In the genomic region with DNA sequence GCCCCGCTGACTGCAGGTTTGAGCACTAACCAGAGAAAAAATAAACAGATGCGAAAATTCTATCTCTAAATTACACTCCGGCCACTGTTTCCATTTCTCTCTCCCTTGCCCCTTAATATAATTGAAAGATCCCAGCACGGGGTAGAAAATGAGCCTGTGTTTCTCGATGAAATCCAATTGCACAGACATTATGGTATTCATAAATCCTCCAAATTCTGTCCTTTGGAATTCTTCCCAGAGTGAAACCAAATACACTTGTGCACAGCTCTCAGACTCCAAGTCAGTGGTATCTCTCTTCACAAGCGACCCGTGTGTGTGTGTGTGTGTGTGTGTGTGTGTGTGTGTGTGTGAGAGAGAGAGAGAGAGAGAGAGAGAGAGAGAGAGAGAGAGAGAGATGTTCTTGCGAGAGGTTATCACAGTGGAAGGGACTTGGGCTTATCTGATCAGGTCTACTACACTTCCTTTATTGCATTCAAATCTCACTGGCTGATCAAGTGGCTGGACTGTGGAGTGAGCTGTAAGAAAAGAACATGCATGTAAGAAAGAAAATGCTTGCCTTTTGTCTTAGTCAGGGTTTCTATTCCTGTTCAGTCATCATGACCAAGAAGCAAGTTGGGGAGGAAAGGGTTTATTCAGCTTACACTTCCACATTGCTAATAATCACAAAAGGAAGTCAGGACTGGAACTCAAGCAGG, we compare ENCODE assay signal across 14 mouse cellular contexts.
DNase-seq lines count a peak whose midpoint lies in the region; ATAC-seq and TF ChIP-seq lines count a peak whose summit lies in the region.
"Had no signal": no experiment of that assay in that cellular context is flagged by ENCODE, and none has a peak within 500 bp of the region (broad histone marks: within the 10 kb centered on the region; RNA-seq: fewer than 3 reads in every experiment).

No protein-coding gene starts in this region.

- WGBS in embryonic facial prominence, embryonic 12.5 days, result 31% methylated on average over 8 of the region's 8 CpGs
- 74% methylated on average over 8 of the region's 8 CpGs for WGBS in embryonic facial prominence, embryonic 10.5 days
- 32% methylated on average over 8 of the region's 8 CpGs for WGBS in lung, embryonic 14.5 days
- 57% methylated on average over 8 of the region's 8 CpGs for WGBS in lung, adult 2 months
- WGBS in embryonic facial prominence, embryonic 14.5 days, result 26% methylated on average over 8 of the region's 8 CpGs

- peak overlapping the region; percentile 74 for H3K27ac ChIP-seq in embryonic facial prominence, embryonic 12.5 days
- no peak overlapping the region for H3K27ac ChIP-seq in embryonic facial prominence, embryonic 10.5 days (replicated peaks)
- peak overlapping the region; percentile 0; the same call in 1 of the 2 replicates for H3K27ac ChIP-seq in lung, embryonic 14.5 days (ENCODE audit: low read depth)
- H3K27ac ChIP-seq in embryonic facial prominence, embryonic 14.5 days (replicated peaks; ENCODE audit: low read depth, low read length), result peak overlapping the region; percentile 74
- H3K27ac ChIP-seq: hindbrain, embryonic 14.5 days; limb, embryonic 12.5 days had no signal

- TF ChIP-seq CTCF in lung, embryonic 14.5 days (IDR thresholded peaks at IDR 0.05; ENCODE audit: low read depth), result no peak
- TF ChIP-seq CTCF in lung, adult 2 months (IDR thresholded peaks at IDR 0.05; ENCODE audit: insufficient read depth, low read length), result no peak

- DNase-seq in embryonic facial prominence, embryonic 10.5 days (ENCODE audit: low spot score), result no peak
- peak; percentile 47 for DNase-seq in lung, embryonic 14.5 days
- DNase-seq in lung, adult 2 months, result no peak
- DNase-seq in embryonic facial prominence, embryonic 14.5 days (ENCODE audit: low spot score), result peak; percentile 94
- DNase-seq in kidney, postnatal 36 days, result no peak
- no peak for DNase-seq in heart, postnatal 14 days
- DNase-seq: cerebellum, adult 11-12 months; gastrocnemius, postnatal 25 days; layer of hippocampus, postnatal 36 days; lung, postnatal 14 days had no signal

- intact Hi-C loops in heart, postnatal 14 days (cut with DNase I), result no loop called here

- H3K9ac ChIP-seq in embryonic facial prominence, embryonic 12.5 days, result no peak overlapping the region
- H3K9ac ChIP-seq in lung, embryonic 14.5 days, result no peak overlapping the region
- no peak overlapping the region for H3K9ac ChIP-seq in embryonic facial prominence, embryonic 14.5 days (ENCODE audit: low read depth, low read length)
- H3K9ac ChIP-seq: hindbrain, embryonic 14.5 days; limb, embryonic 12.5 days had no signal

- no peaks in the 10 kb centered on the region for H3K79me2 ChIP-seq in myocyte (ENCODE audit: control insufficient read depth, insufficient read depth)

- H3K27me3 ChIP-seq in embryonic facial prominence, embryonic 12.5 days, result no peaks in the 10 kb centered on the region
- H3K27me3 ChIP-seq in embryonic facial prominence, embryonic 10.5 days (replicated peaks; ENCODE audit: low read depth, poor library complexity, severe bottlenecking), result no peaks in the 10 kb centered on the region
- no peaks in the 10 kb centered on the region for H3K27me3 ChIP-seq in lung, embryonic 14.5 days (ENCODE audit: insufficient read depth, low read length)
- H3K27me3 ChIP-seq in embryonic facial prominence, embryonic 14.5 days (replicated peaks; ENCODE audit: control insufficient read depth, insufficient read depth, low read length), result no peaks in the 10 kb centered on the region
- H3K27me3 ChIP-seq in myocyte (ENCODE audit: control insufficient read depth, insufficient read depth, insufficient read length), result no peaks in the 10 kb centered on the region
- H3K27me3 ChIP-seq: limb, embryonic 12.5 days had no signal

- H3ac ChIP-seq in myocyte (ENCODE audit: control insufficient read depth, insufficient read length), result no peak overlapping the region

- TF ChIP-seq POLR2A in lung, adult 2 months (IDR thresholded peaks at IDR 0.05; ENCODE audit: borderline replicate concordance, extremely low read depth, low read depth, low read length), result no peak
- no peak for TF ChIP-seq POLR2A in myocyte (IDR thresholded peaks at IDR 0.05; ENCODE audit: insufficient read length, low read depth)

- no peaks in the 10 kb centered on the region for H3K9me3 ChIP-seq in embryonic facial prominence, embryonic 12.5 days
- H3K9me3 ChIP-seq in embryonic facial prominence, embryonic 10.5 days, result no peaks in the 10 kb centered on the region
- H3K9me3 ChIP-seq in lung, embryonic 14.5 days (ENCODE audit: low read depth, low read length), result no peaks in the 10 kb centered on the region
- no peaks in the 10 kb centered on the region for H3K9me3 ChIP-seq in embryonic facial prominence, embryonic 14.5 days (ENCODE audit: control insufficient read depth, low read length)
- H3K9me3 ChIP-seq: limb, embryonic 12.5 days had no signal

- no peak for ATAC-seq in embryonic facial prominence, embryonic 12.5 days (ENCODE audit: insufficient number of reproducible peaks, insufficient read depth, low FRiP score, low TSS enrichment)
- no peak for ATAC-seq in lung, embryonic 14.5 days (ENCODE audit: insufficient read depth)
- peak; percentile 81 for ATAC-seq in embryonic facial prominence, embryonic 14.5 days (ENCODE audit: low read depth)

- 0 out of 2 replicates have a peak overlapping the region, but pooled peaks have one; percentile 9 for H3K4me2 ChIP-seq in embryonic facial prominence, embryonic 12.5 days (replicated peaks)
- H3K4me2 ChIP-seq in lung, embryonic 14.5 days, result no peak overlapping the region
- H3K4me2 ChIP-seq in embryonic facial prominence, embryonic 14.5 days (ENCODE audit: low read depth, low read length), result 0 out of 2 replicates have a peak overlapping the region, but pooled peaks have one; percentile 18
- H3K4me2 ChIP-seq in myocyte (ENCODE audit: low read depth), result peak overlapping the region; percentile 2
- H3K4me2 ChIP-seq: hindbrain, embryonic 14.5 days; limb, embryonic 12.5 days had no signal

- H3K4me3 ChIP-seq in embryonic facial prominence, embryonic 12.5 days, result no peak overlapping the region
- no peak overlapping the region for H3K4me3 ChIP-seq in embryonic facial prominence, embryonic 10.5 days
- no peak overlapping the region for H3K4me3 ChIP-seq in lung, embryonic 14.5 days (ENCODE audit: low read depth, low read length)
- H3K4me3 ChIP-seq in lung, adult 2 months (replicated peaks; ENCODE audit: extremely low read depth, low read depth, low read length), result no peak overlapping the region
- no peak overlapping the region for H3K4me3 ChIP-seq in embryonic facial prominence, embryonic 14.5 days (ENCODE audit: low read depth, low read length)
- H3K4me3 ChIP-seq in myocyte, result no peak overlapping the region
- H3K4me3 ChIP-seq: limb, embryonic 12.5 days had no signal

- H3K4me1 ChIP-seq in embryonic facial prominence, embryonic 12.5 days, result peaks cover 33% of the 10 kb centered on the region
- peaks cover 37% of the 10 kb centered on the region for H3K4me1 ChIP-seq in embryonic facial prominence, embryonic 10.5 days
- peaks cover 5% of the 10 kb centered on the region; the same call in 1 of the 2 replicates for H3K4me1 ChIP-seq in lung, embryonic 14.5 days (ENCODE audit: insufficient read depth)
- H3K4me1 ChIP-seq in lung, adult 2 months (ENCODE audit: control insufficient read depth, insufficient read depth, low read length), result no peaks in the 10 kb centered on the region
- H3K4me1 ChIP-seq in embryonic facial prominence, embryonic 14.5 days (ENCODE audit: control insufficient read depth, insufficient read depth, low read length), result peaks cover 44% of the 10 kb centered on the region
- H3K4me1 ChIP-seq: limb, embryonic 12.5 days had no signal

- H3K36me3 ChIP-seq in embryonic facial prominence, embryonic 12.5 days, result no peaks in the 10 kb centered on the region
- H3K36me3 ChIP-seq in embryonic facial prominence, embryonic 10.5 days (replicated peaks), result no peaks in the 10 kb centered on the region
- H3K36me3 ChIP-seq in lung, embryonic 14.5 days (ENCODE audit: insufficient read depth), result no peaks in the 10 kb centered on the region
- no peaks in the 10 kb centered on the region for H3K36me3 ChIP-seq in embryonic facial prominence, embryonic 14.5 days (ENCODE audit: control insufficient read depth, insufficient read depth, low read length)
- no peaks in the 10 kb centered on the region for H3K36me3 ChIP-seq in myocyte (ENCODE audit: control insufficient read depth, insufficient read depth)
- H3K36me3 ChIP-seq: limb, embryonic 12.5 days had no signal

TF ChIP-seq in myocyte, 11 proteins besides CTCF, POLR2A, EP300 and RAD21:
- TF ChIP-seq CEBPB (IDR thresholded peaks at IDR 0.05; ENCODE audit: insufficient read depth, poor library complexity, severe bottlenecking) (no peak), POLR2AphosphoS2 (IDR thresholded peaks at IDR 0.05; ENCODE audit: insufficient read length, low read depth) (no peak), MYOG (IDR thresholded peaks at IDR 0.05; ENCODE audit: control insufficient read depth in 1 of 3, insufficient read depth in 1 of 3, insufficient read length in 2 of 3, low read depth in 2 of 3) (no peak), TCF3 (IDR thresholded peaks at IDR 0.05; ENCODE audit: insufficient read length, low read depth) (no peak), REST (IDR thresholded peaks at IDR 0.05; ENCODE audit: insufficient read depth, insufficient read length) (no peak), MAX (IDR thresholded peaks at IDR 0.05; ENCODE audit: low read depth) (no peak), MYOD1 (IDR thresholded peaks at IDR 0.05; ENCODE audit: control insufficient read depth in 1 of 3, insufficient read length in 2 of 3, low read depth in 2 of 3) (no peak), SRF (IDR thresholded peaks at IDR 0.05; ENCODE audit: control insufficient read depth, insufficient read length, low read depth) (no peak), USF1 (IDR thresholded peaks at IDR 0.05; ENCODE audit: low read depth) (no peak), E2F4 (IDR thresholded peaks at IDR 0.05; ENCODE audit: insufficient read depth) (no peak), TCF12 (IDR thresholded peaks at IDR 0.05; ENCODE audit: insufficient read depth, poor library complexity, severe bottlenecking) (no peak)

Comparison
In these comparisons a context has a peak if more than half of its experiments do, and no peak if none do; other contexts are left out.
1. DNase-seq: peak in lung, embryonic 14.5 days (single experiment) and embryonic facial prominence, embryonic 14.5 days (single experiment); none in embryonic facial prominence, embryonic 10.5 days (single experiment), lung, adult 2 months (single experiment), kidney, postnatal 36 days (0 of 2) and heart, postnatal 14 days (0 of 2).